Mouse (Mus musculus) brain, embryonic 14.5 days (tissue): ENCODE results near the gene Olfr450.

ENCODE experiments used
- CTCF ChIP-seq: fragments of 200-500 bp; IDR thresholded peaks from 2 replicates; pipeline ENCODE4 v1.5.1; 2012; ENCODE audit warnings: inconsistent platforms, mild to moderate bottlenecking, moderate library complexity, borderline replicate concordance; ENCODE audit not compliant: insufficient read depth, insufficient read length; ENCODE audit errors: extremely low read depth
- POLR2A ChIP-seq: fragments of 200-500 bp; IDR thresholded peaks from 2 replicates; pipeline ENCODE4 v1.6.1; 2012; ENCODE audit warnings: mild to moderate bottlenecking, inconsistent platforms, borderline replicate concordance; ENCODE audit not compliant: poor library complexity, insufficient read depth, insufficient read length, severe bottlenecking; ENCODE audit errors: extremely low read depth

GRCm38 (mm10) chr6:42777066-42777465, 34.7 kb upstream of the Olfr450 start:
- TF ChIP-seq POLR2A = no peak
- no peak for TF ChIP-seq CTCF
